Mouse (Mus musculus) retina, adult 2 months (tissue): Measurements from ENCODE around the gene Ccdc86.

Experiments
- DNase-seq: peaks from one replicate; pipeline ENCODE4 v3.0.0-alpha.2; 2012; ENCODE audit warnings: low read depth, low spot score

Gene Ccdc86

GRCm38 (mm10) chr19:10907891-10908290 lies 41.2 kb downstream of the Ccdc86 start:
- no peak for DNase-seq

DNA sequence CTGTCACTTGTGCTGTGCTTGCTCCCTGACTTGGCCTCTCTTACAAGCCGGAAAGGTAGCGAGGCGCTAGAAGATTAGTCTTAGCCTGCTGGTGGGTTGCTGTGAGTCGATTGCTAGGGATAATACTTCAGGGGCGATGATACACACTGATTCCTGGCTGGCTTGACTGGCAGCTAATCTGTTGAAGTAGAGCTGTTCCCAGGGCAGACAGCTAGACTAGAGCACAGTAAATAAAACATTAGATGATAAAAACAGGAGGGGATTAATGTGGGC lies 43.4 kb downstream of the Ccdc86 start:
- peak; percentile 65 for DNase-seq

DNA sequence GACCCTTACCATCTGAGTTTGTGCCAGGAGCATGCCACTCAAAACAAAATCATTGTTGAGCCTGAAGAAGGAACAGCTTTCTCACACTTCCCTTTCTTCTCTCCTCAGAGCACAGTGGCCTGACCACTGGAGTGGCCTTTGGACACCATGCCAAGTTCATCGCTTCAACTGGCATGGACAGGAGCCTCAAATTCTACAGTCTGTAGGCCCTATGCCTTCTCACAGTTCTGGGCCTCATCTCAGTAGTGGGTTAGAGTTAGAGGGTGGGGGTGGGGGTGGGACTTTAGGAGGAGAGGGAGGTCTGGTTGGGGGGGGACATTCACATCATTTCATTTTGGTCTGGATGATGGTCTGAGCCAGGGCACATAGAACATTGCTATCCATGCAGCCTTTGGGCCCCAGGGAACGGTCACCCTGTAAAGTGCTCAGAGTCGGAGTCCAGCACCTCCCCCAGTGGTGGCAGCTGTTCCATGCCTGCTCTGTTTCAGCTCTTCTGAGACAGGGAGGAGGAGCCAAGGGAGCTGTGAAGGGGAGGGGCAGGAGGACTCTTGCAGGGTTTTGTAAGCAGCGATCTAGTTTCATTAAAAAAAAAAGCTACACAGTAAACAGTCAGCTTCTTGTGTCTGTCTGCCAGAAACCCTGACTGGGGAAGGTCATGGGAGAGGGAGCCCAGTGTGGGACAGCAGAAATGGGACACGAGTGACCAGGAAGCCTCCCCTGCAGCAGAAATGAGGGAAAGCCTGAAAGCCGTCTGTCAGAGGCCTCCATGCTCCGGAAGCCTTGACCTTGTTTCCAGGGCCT lies 43.9 kb downstream of the Ccdc86 start:
- no peak for DNase-seq

GRCm38 (mm10) chr19:10904512-10904911 lies 44.6 kb downstream of the Ccdc86 start:
- DNase-seq, result no peak

DNA sequence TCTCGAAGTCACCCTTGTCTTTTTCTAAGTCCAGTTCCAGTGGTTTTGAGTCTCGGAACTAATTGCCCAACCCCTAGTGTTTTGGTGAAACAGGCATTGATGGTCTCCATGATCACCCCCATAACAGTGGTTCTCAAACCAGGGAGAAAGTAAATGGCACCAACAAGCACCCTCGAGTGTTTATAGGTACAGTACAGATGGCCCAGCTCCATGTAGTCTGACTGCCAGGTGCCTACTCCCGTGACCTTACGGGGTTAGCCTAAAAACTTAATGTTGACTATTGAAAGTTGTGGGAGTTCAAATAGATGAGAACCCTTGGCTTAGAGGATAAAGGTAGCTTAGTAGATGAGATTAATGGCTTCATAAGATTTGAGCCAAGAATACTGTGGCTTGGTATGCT lies 48.0 kb downstream of the Ccdc86 start:
- no peak for DNase-seq

DNA sequence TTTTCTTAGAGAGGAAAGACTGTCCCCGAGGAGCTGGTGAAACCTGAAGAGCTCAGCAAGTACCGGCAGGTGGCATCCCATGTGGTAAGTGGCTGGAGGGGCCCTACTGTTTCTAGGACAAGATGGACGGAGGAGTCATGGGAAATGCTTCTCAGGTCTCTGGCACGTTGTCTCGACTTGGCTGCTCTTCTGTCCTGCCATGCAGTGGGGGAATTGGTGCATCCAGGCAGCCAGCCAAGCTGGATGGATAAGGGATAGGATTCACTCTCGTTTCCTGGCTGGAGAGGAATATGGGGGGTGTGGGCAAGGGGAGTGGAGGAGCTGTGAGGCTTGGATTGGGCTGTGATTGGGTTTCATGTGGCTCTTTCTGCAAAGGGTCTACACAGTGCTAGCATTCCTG lies 48.8 kb downstream of the Ccdc86 start:
- no peak for DNase-seq

- DNase-seq, result no peak
Measured at GRCm38 (mm10) chr19:10897491-10897890, 51.6 kb downstream of the Ccdc86 start.

DNA sequence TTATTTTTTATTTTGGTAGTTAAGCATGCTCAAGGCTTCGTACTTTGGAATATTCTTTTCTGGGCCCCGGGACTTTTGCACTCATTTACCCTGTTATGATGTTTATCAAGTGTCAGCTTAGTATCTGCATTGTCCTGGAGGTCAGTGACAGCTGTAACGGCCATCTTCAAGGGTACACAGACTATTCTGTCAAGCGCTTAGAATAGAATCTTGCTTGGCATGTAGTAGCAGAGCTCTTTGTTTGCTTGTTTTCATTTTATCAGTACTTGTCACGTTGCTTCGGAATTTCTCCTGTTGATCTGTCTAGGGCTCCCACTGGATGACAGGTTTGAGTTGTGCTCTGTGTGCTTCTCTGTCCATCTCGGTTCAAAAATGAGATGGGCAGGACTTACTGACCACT lies 52.2 kb downstream of the Ccdc86 start:
- DNase-seq, result no peak

DNA sequence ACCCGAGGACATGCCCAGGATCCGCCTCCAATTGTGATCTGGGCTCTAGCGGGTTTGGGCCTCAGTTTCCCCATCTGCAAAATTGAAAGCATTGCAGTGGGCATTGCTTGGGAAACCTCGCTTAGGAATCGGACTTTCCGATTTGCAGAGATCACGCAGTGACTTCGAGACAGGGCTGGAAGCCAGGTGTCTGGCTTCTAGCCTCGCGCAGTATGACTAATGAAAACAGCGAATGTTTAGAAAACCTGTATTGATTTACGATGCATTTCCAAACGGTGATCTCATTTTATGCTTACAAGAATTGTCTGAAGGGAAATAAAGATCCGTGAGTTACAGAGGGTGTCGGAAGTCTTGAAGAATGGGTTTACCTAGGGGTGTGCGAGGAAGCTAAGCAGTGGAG lies 53.4 kb downstream of the Ccdc86 start:
- no peak for DNase-seq

DNA sequence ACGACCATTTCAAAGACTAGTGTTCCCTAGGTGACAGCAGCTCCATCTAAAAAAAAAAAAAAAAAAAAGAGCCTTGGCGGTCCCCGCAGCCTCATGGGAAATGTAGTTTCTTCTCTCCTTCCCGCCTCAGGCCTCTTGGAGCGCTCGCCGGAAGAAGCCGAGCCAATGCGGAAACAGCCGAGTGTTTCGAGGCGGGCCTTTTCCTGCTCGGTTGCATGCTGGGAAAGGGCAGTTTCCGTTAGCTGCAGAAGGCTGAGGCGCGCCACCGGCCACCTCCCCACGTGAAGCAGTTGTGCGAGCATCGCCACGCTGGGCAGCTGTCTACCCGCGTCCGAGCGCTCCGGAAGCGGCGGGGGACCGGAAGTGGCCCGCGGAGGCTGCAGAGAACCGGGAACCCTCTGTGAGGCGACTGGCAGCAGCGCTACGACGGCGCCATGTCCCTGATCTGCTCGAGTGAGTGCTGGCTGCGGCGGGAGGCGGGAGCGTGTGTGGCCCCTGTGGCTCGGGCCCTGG lies 54.0 kb downstream of the Ccdc86 start, which contains the start of gene Prpf19:
Gene Prpf19, plus strand, starts transcription at position 216 of the 513 bp plus-strand sequence.
- peak; percentile 90 for DNase-seq

- no peak for DNase-seq
Measured at GRCm38 (mm10) chr19:10892201-10892600, 56.9 kb downstream of the Ccdc86 start.
